26 mouse cellular contexts compared by ENCODE assay signal in genomic region chr7:25034796-25035195, GRCm38 (mm10). TPM values are rescaled to one million over a fixed set of nuclear protein-coding genes. Genes with fewer than 3 reads are reported as not detected.
A peak's percentile ranks its signal among the peaks of the same experiment; 100 is the strongest.
DNase-seq lines count a peak whose midpoint lies in the region; ATAC-seq and TF ChIP-seq lines count a peak whose summit lies in the region.
"Had no signal": no experiment of that assay in that cellular context is flagged by ENCODE, and none has a peak within 500 bp of the region (broad histone marks: within the 10 kb centered on the region; RNA-seq: fewer than 3 reads in every experiment).

No protein-coding gene starts in this region.

- no peaks in the 10 kb centered on the region for H3K9me3 ChIP-seq in forebrain, embryonic 15.5 days
- no peaks in the 10 kb centered on the region for H3K9me3 ChIP-seq in forebrain, embryonic 14.5 days (replicated peaks; ENCODE audit: control insufficient read depth, low read length)
- H3K9me3 ChIP-seq: embryonic facial prominence, embryonic 12.5 days; heart, embryonic 10.5 days; heart, embryonic 15.5 days; kidney, embryonic 15.5 days had no signal

- H3K27me3 ChIP-seq in forebrain, embryonic 15.5 days, result no peaks in the 10 kb centered on the region
- H3K27me3 ChIP-seq in forebrain, embryonic 14.5 days (replicated peaks; ENCODE audit: control insufficient read depth, insufficient read depth, low read length), result no peaks in the 10 kb centered on the region
- H3K27me3 ChIP-seq: CH12.LX; embryonic facial prominence, embryonic 12.5 days; heart, embryonic 15.5 days; kidney, embryonic 15.5 days had no signal

- H3K4me1 ChIP-seq in forebrain, embryonic 15.5 days, result 0 out of 2 replicates have a peak, but pooled peaks cover 7% of the 10 kb centered on the region
- H3K4me1 ChIP-seq in forebrain, embryonic 14.5 days (ENCODE audit: control insufficient read depth, insufficient read depth, low read length), result no peaks in the 10 kb centered on the region
- H3K4me1 ChIP-seq: kidney, embryonic 15.5 days had no signal

- no peak overlapping the region for H3K4me3 ChIP-seq in forebrain, embryonic 15.5 days
- H3K4me3 ChIP-seq in forebrain, embryonic 14.5 days (ENCODE audit: low read depth, low read length), result no peak overlapping the region
- H3K4me3 ChIP-seq in layer of hippocampus, adult 2 months, result no peak overlapping the region
- H3K4me3 ChIP-seq: embryonic facial prominence, embryonic 12.5 days; heart, embryonic 10.5 days; heart, embryonic 15.5 days; kidney, embryonic 15.5 days had no signal

- H3K4me2 ChIP-seq in forebrain, embryonic 15.5 days (replicated peaks), result no peak overlapping the region
- H3K4me2 ChIP-seq in forebrain, embryonic 14.5 days (ENCODE audit: low read length), result no peak overlapping the region
- H3K4me2 ChIP-seq: embryonic facial prominence, embryonic 12.5 days; heart, embryonic 15.5 days; kidney, embryonic 15.5 days had no signal

- no peak for TF ChIP-seq CTCF in layer of hippocampus, adult 2 months (conservative IDR thresholded peaks at IDR 0.05)

- no peak for ATAC-seq in forebrain, embryonic 15.5 days (replicated peaks)
- no peak for ATAC-seq in forebrain, embryonic 14.5 days
- ATAC-seq: activated CD4-positive, CD25-positive, alpha-beta regulatory T cell, adult 4 months; hindbrain, embryonic 16.5 days had no signal

- 87% methylated on average over 4 of the region's 4 CpGs for WGBS in forebrain, embryonic 15.5 days
- WGBS in forebrain, embryonic 14.5 days, result 87% methylated on average over 4 of the region's 4 CpGs

- no peak overlapping the region for H3K9ac ChIP-seq in forebrain, embryonic 15.5 days (replicated peaks)
- no peak overlapping the region for H3K9ac ChIP-seq in forebrain, embryonic 14.5 days (ENCODE audit: low read length)
- H3K9ac ChIP-seq: embryonic facial prominence, embryonic 12.5 days; heart, embryonic 15.5 days; kidney, embryonic 15.5 days; liver, embryonic 14.5 days had no signal

- peak overlapping the region; percentile 67 for H3K27ac ChIP-seq in forebrain, embryonic 15.5 days (replicated peaks)
- H3K27ac ChIP-seq in forebrain, embryonic 14.5 days (ENCODE audit: low read depth, low read length), result no peak overlapping the region
- peak overlapping the region; percentile 83 for H3K27ac ChIP-seq in layer of hippocampus, adult 2 months
- H3K27ac ChIP-seq: embryonic facial prominence, embryonic 12.5 days; heart, embryonic 10.5 days; heart, embryonic 15.5 days; kidney, embryonic 15.5 days; liver, embryonic 14.5 days had no signal

- no peak for DNase-seq in forebrain, embryonic 14.5 days (ENCODE audit: low spot score)
- DNase-seq in layer of hippocampus, adult 2 months (ENCODE audit: low spot score in 2 of 2), result peak; percentile 41 to 66
- DNase-seq in layer of hippocampus, adult 9-10 months (ENCODE audit: low spot score), result no peak
- peak; percentile 60 for DNase-seq in right cerebral cortex, adult 18-20 months
- no peak for DNase-seq in right cerebral cortex, postnatal 4 days
- DNase-seq in telencephalon, adult 2 months (ENCODE audit: low read depth, low spot score), result peak; percentile 75
- DNase-seq in heart, adult 11 months, result no peak
- DNase-seq: adrenal gland, adult 8-10 months; cerebellum, adult 11-12 months; cerebellum, adult 9-11 months; embryo, embryonic 11 days; kidney, adult 18-20 months; kidney, postnatal 25 days; liver; lung, adult 2 months; lung, postnatal 14 days; midbrain, embryonic 14.5 days had no signal

- peaks cover 46% of the 10 kb centered on the region for H3K36me3 ChIP-seq in forebrain, embryonic 15.5 days
- H3K36me3 ChIP-seq in forebrain, embryonic 14.5 days (ENCODE audit: control insufficient read depth, insufficient read depth, low read length), result peaks cover 63% of the 10 kb centered on the region

RNA-seq across cellular contexts. Expression of gene Atp1a3, which starts 29.0 kb away (rescaled TPM):
- 181 and 191 TPM in 2 replicates for polyA plus RNA-seq in forebrain, embryonic 15.5 days (2015; fragmentation: Nextera tagmentation; extraction: Ambion mirVana)
- 122 and 183 TPM in 2 replicates for polyA plus RNA-seq in forebrain, embryonic 14.5 days (2014; fragmentation: Nextera tagmentation; extraction: Ambion mirVana)
- total RNA-seq in layer of hippocampus, adult 2 months (2021), result 1,000 to 10,000 TPM; 2,443 to 2,563 TPM

RNA-seq across cellular contexts. Expression of gene Grik5, which starts 37.4 kb away (rescaled TPM):
- polyA plus RNA-seq in forebrain, embryonic 15.5 days (2015; fragmentation: Nextera tagmentation; extraction: Ambion mirVana), result 15.9 and 17.1 TPM in 2 replicates
- 11.2 and 14.2 TPM in 2 replicates for polyA plus RNA-seq in forebrain, embryonic 14.5 days (2014; fragmentation: Nextera tagmentation; extraction: Ambion mirVana)
- 100 to 1,000 TPM; 247 to 248 TPM for total RNA-seq in layer of hippocampus, adult 2 months (2021)

RNA-seq across cellular contexts. Expression of gene Zfp574, which starts 37.6 kb away (rescaled TPM):
- polyA plus RNA-seq in forebrain, embryonic 15.5 days (2015; fragmentation: Nextera tagmentation; extraction: Ambion mirVana), result 35.8 and 40.8 TPM in 2 replicates
- 18.9 and 28.4 TPM in 2 replicates for polyA plus RNA-seq in forebrain, embryonic 14.5 days (2014; fragmentation: Nextera tagmentation; extraction: Ambion mirVana)
- 10 to 100 TPM; 29.3 to 30.3 TPM for total RNA-seq in layer of hippocampus, adult 2 months (2021)

Comparison
In these comparisons a context has a peak if more than half of its experiments do, and no peak if none do; other contexts are left out.
1. DNase-seq: peak in layer of hippocampus, adult 2 months (2 of 2), right cerebral cortex, adult 18-20 months (single experiment) and telencephalon, adult 2 months (single experiment); none in forebrain, embryonic 14.5 days (single experiment), layer of hippocampus, adult 9-10 months (single experiment), right cerebral cortex, postnatal 4 days (single experiment) and heart, adult 11 months (single experiment).